Mouse (Mus musculus) ES-Bruce4 (cell line): ENCODE data around the gene Cd33.

ENCODE experiments used
- EP300 ChIP-seq: IDR thresholded peaks from 2 replicates; pipeline ENCODE4 v1.6.1; 2011; ENCODE audit warnings: low read depth, low read length; ENCODE audit not compliant: insufficient read depth
- POLR2A ChIP-seq: IDR thresholded peaks from one replicate; pipeline ENCODE4 v1.8.1; 2011; ENCODE audit warnings: low read length; ENCODE audit not compliant: insufficient read depth

- TF ChIP-seq EP300 (no peak), POLR2A (no peak)
Observed at GRCm38 (mm10) chr7:43563300-43563699, 19.1 kb upstream of the Cd33 start.
